Mouse (Mus musculus): ENCODE data around the gene Gria3.

Gria3 gene

DNA sequence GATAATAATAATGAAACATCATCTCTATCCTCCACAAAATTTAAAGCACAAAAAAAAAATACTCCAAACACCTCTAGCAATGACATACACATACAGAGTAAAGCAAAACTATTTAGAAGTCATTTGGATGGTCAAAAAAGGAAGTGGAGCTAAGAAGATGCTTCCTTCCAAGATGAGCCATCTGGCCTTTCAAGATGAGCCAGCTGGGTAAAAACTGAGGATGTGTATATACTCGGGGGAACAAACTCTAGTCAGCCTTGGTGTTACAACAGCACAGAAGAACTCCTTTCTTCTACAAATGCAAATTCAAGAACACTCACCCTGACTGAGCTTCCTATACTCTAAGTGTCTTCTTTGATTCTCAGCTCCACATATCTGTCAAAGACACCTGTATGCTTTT is 172.4 kb downstream of the Gria3 start:
- no peak for DNase-seq (ENCODE audit: low spot score)

DNA sequence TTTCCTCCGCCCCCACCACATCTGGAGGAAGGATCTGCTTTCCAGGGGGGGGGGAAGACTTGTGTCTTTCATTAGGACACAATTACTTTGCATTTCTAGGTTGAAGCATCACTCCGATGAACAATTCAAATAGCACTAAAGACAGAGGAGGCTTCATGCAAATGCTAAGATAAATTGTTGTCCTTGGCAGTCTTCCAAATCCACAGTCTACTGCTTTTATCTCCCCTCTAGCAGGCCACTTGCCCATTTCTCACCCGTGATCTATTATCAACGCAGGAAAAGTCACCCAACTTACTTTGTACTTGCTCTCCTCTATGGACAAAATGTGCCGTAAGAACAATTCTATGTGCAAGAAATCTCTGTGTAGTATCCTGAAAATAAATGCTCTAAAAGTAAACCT is 178.1 kb downstream of the Gria3 start:
- no peak for DNase-seq (ENCODE audit: low spot score)

DNA sequence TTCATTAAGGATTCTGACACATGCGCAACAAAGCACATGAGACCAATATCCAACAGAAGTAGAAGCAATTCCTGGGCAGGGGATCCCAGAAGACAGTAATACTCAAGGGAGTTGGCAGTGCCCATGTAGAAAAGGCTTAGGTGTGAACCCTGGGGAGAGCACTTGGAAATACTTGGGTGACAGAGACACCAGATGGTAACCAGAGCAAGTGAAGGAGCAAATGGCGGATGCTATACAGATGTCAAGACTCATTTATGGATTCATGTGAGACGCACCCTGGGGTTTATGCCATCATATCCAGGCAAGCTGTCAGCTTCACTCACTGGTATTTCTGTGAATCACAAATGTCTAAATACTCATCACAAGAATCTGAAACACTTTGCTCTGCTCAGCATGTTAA is 187.0 kb downstream of the Gria3 start:
- DNase-seq (ENCODE audit: low spot score): no peak

DNA sequence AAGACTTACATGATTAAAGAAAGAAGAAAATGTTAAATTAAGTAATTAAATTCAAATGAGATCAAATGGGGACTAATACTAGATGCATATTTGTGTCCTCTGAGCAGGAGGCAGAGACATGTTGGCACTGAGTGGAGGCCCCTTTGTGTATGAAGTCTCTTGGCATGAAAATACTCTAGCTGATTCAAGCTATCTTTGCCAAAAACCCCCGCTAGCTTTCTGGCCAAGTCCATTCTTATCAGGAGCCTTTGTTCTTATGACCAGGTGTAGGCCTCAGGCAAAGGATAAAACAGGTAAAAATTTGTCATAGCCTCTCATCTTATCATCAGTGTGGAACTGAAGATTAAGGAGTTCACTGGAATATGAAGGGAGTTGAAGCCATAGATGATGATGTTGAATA is 206.5 kb downstream of the Gria3 start:
- DNase-seq (ENCODE audit: low spot score): no peak

DNA sequence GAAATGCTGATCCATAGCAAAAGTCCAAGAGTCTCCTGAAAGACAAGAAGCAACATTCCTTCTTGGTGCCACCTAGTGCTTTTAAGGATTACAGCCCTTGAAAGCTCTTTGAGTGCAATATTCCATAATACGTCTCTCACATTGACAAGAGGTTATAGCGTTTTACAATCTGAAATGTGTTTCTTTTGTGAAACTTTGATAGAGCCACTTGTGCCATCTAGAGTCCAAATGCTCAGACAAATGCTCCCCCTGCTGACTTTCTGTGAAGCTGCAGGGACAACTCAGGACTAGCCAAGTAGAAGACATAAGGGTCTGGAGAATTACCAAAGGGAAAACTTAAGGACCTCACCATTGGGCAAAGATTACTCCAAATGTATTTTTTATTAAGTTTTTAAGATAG is 214.3 kb downstream of the Gria3 start:
- DNase-seq (ENCODE audit: low spot score): no peak

DNA sequence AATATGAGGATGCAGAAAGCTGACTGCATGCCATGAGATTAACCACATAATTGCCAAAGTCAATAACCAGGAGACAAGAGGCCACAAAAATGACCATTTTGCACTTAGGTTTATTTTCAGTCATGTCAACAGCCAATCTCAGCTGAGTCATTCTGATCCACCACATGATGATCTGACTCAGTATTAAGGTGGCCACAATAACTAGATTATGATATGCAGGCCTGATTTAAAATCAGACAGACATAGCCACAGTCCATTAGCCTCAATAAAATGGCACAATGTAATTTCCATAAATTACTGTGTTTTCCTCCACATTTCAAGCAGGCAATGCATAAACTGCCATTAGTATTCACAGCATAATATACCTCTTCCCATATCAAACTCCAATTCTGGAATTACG is 216.3 kb downstream of the Gria3 start:
- no peak for DNase-seq (ENCODE audit: low spot score)

DNA sequence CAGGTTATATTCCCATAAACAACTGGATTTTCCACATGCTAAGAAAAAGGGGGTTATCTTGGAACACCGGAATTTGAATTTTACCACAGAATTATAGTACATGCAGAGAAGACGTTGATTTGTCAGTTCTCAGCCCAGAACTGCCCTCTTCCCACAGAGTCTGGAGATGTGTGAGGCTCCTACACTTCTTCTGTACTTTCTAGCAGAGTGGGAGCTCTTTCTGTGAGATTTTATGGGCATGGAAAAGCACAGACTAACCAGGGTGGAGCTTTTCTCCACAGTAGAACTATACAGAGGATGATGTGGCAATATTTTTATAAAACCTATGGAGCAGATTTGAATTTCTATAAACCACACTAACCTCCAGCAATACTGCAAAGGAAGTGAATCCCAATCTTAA is 217.7 kb downstream of the Gria3 start:
- DNase-seq (ENCODE audit: low spot score): no peak

DNA sequence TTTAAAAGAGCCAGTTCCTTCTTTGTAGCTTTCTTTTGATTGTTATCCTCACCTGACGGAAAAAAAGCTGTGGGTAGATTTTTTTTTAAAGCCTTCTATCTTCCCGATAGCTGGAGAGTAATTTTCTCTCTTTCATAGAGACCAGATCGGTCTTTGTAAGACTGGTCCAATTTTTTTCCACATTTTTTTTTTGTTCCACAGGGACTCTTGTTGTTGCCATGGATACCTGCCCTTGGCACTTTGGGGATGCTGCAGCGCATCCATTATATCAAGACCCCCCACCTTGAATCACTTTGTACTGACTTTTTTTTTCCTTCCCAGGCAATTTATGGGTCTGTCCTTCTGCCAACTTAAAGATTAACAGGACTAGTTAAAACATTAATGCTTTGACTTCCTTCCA is 232.9 kb downstream of the Gria3 start:
- no peak for DNase-seq (ENCODE audit: low spot score)

DNA sequence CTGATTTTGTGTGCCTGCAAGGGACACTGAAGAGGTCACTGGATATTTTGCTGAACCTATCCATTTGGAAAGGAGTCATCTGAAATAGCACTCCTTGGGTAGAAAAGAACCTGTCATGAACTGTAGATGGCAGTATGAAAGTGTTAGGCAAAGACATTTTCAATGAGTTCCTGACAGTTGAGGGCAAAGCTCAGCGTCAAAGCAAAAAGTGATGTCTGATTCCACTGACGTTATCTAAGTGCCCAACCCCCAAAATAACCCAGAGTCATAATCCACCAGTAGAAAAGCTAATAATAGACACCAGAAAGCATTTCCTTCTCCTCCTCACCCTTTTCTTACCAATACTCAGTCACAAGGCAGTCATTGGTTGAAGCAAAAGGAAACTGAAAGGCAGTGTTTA is 244.3 kb downstream of the Gria3 start:
- DNase-seq (ENCODE audit: low spot score): no peak

DNA sequence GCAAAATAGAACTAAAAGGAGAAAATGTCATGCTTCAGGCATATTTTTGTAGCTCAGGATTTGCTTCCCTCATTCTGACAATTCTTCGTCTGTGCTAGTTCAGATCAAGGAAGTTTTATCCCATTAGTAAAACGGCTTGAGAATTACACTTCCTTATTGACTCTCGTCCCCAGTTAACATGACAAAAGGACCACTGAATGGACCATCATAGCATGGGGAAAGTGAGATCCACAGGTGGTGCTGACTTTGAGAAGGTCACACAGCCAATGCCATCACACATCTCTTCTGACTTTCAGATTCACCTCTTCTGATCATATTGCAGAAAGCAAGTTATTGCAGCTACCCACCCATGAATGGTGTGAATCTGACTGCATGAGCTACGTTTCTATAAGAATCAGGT is 257.1 kb downstream of the Gria3 start:
- DNase-seq (ENCODE audit: low spot score): no peak

DNA sequence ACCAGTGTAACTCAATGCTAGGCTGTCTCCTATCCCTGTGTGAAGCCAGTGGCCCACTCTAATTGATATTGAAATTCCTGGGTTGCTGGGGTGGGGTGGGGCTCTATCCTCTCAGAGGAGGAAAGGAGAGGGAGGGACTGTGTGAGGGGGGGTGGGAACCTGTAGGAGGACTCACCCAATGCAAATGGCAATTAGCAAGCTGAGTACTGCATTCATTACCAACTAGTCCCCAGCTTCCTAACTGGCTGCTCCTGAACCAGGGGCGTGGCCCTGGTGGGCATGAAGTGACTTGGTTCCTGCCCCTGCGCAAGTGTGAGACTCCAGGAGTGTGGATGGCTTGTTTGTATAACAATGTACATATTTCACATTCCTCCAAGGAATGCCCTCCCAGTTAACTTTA is 288.2 kb downstream of the Gria3 start:
- DNase-seq (ENCODE audit: low spot score): no peak

DNA sequence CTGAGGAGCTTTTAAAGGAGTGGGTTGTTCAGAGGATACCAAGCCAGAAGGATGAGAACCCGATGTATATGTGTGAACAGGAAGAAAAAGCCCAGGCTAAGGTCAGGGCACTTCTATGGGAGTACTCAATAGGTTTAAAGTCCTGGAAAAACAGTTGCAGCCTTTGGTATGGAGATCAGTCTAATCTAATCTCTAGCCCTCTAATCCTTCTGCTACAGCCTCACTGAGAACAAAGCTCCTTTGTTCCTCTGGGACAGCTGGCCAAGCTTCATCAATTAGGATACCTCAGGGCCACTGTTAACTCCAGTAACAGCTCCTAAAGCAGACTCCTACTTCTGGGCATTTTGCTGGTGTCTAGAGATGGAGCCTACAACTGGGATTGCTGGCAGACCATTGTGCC is 291.4 kb downstream of the Gria3 start:
- DNase-seq (ENCODE audit: low spot score): no peak
